Mouse (Mus musculus): ENCODE results near the gene Arid1a.

Arid1a gene

GRCm38 (mm10) chr4:133730122-133730521 lies 26.4 kb downstream of the Arid1a start:
- DNase-seq (ENCODE audit: low spot score): no peak

- peak; percentile 50 for DNase-seq (ENCODE audit: low spot score)
These were observed 27.0 kb downstream of the Arid1a start for GRCm38 (mm10) chr4:133729541-133730093.

GRCm38 (mm10) chr4:133729007-133729406 lies 27.6 kb downstream of the Arid1a start:
- no peak for DNase-seq (ENCODE audit: low spot score)

DNA sequence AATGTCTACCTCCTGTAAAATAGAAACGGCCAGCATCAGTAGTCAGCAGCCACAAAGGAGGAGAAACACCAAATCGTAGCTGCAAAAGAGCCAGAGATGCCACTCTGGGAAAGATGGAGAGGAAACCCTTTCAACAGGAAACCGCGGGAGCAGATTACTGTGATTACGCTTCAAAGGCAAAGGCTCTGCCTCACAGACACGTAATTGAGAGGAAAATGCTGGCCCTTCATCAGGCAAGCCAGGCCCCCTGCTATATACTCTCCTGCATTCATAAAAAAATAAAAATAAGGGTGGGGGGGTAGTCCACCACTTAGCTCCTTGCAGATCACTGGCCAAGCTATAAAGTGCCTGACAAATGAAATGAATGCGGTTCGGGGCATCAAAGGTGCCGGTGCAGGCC lies 28.3 kb downstream of the Arid1a start:
- no peak for DNase-seq (ENCODE audit: low spot score)

DNA sequence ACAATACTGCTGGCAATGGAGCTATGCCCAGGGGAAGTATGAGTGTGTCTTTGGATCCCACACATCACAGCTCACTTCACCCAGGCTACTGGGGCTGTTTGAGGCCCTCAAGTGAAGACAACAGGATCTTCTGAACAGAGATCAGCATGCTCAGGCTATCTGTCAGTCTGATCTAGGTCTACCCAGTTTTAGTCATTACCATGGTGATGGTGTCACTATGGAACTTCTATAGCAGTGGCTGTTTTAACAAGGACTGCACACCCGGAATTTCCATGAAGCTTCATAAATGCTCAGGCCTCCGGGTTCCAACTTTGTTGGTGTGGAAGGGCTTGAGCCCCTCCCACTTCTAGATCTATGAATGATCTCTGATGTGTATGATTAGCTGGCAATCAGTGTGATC lies 30.9 kb downstream of the Arid1a start:
- DNase-seq (ENCODE audit: low spot score): no peak

- no peak for DNase-seq (ENCODE audit: low spot score)
These were observed 36.8 kb downstream of the Arid1a start for GRCm38 (mm10) chr4:133719791-133720190.

GRCm38 (mm10) chr4:133712755-133713154 lies 43.8 kb downstream of the Arid1a start:
- no peak for DNase-seq (ENCODE audit: low spot score)

GRCm38 (mm10) chr4:133711307-133712076 lies 45.1 kb downstream of the Arid1a start:
- DNase-seq (ENCODE audit: low spot score): no peak

DNA sequence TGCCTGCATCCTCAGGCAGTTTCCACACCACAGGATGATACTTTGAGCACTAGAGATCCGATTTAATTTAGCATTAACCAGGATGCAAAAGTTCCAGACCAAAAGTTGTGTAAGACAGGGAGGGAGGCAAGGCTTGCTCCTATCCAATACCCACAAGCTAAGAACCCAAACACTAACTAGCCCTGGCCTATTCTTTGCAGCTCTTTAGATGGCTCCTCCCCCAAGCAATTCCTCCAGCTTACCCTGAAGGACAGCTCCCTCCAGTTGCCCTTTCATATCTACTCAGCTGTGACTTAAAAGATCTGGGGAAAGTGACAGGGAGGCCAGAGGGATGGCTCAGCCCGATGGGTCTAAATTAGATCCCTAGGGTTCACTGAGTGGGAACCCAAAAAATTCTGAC lies 47.2 kb downstream of the Arid1a start:
- no peak for DNase-seq (ENCODE audit: low spot score)

DNA sequence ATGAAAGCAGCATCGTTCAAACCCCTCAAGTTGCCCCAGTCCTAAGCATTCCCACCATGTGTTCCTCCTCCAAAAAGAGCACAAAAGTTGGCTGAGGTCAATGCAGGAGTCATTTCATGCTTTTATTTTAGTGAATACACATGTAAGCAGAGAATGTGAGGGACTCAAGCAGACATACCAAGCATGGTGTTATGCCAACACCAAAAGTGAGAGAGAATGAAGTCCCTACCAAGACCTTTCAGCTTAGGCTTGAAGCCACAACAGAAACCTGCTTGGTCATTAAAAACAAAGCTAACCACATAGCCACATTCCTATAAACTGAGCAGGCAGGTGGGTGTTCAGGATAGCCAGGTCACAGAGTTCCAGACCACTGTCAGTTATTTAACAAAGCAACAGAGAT lies 49.1 kb downstream of the Arid1a start:
- no peak for DNase-seq (ENCODE audit: low spot score)

GRCm38 (mm10) chr4:133706956-133707355 lies 49.6 kb downstream of the Arid1a start:
- DNase-seq (ENCODE audit: low spot score): peak; percentile 45

DNA sequence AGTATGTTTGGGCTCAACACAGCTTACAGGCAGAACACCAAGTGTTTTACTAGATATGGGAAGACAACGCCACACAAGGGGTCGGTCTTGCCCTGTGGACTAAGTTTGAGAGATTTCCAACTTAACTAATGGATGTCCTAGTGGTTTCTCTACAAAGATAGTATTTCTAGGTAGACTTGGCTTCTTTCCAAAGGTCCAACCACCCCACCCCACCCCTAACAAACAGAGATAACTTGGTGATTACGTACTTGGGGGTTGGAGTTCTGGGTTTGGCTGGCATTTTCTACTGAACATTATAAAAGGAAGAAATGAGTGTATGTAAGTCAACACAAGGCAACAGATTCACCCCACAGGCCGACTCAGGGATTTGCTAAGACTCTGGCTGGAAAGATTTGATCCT lies 51.5 kb downstream of the Arid1a start:
- no peak for DNase-seq (ENCODE audit: low spot score)

DNA sequence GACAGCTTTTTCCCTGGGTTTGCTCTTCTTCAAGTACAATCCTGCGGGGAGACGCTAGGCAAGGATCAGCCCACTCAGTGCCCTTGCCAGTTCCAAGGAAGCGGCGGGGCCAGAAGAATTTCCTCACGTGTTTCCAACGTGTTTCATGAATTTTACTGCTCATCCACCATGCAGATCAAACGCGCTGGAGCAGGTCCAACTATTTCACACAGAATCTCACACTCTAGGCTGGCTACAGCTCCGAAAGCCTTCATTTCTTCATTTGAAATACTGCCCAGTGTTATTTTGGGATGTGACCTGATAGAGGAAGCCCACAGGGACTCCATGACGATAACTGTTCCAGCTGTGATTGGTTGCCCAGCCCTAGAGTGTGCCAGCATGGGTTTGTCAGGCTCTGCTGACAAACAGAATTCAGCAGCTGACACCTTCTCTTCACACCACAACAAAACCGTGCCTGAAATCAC lies 55.6 kb downstream of the Arid1a start:
- DNase-seq (ENCODE audit: low spot score): peak; percentile 38

- no peak for DNase-seq (ENCODE audit: low spot score)
These were observed 61.2 kb downstream of the Arid1a start for GRCm38 (mm10) chr4:133695363-133695762.

- DNase-seq (ENCODE audit: low spot score): no peak
These were observed 66.3 kb downstream of the Arid1a start for GRCm38 (mm10) chr4:133690252-133690651.

GRCm38 (mm10) chr4:133688417-133689067 lies 68.0 kb downstream of the Arid1a start:
- no peak for DNase-seq (ENCODE audit: low spot score)

GRCm38 (mm10) chr4:133687126-133687525 lies 69.4 kb downstream of the Arid1a start:
- no peak for DNase-seq (ENCODE audit: low spot score)

DNA sequence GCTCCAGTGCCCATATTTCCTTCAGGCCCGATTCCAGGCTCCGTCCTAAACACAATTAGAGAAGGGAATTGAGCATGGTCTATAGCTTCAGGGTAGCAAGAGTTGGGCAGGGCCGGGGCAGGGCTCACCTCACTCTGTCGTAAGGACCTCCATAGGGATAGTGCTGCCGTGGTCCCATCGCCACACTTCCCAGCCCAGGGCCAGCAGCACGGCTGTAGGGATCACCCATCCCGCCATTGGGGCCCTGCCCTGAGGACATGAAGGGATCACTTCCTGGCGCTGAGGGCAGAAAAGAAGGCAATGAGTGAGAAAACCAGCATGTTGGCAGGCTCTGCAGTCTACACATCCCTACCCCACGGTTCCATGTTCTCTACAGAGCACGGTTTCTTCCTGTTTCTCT lies 70.1 kb downstream of the Arid1a start:
- no peak for DNase-seq (ENCODE audit: low spot score)

- DNase-seq (ENCODE audit: low spot score): no peak
These were observed 76.3 kb downstream of the Arid1a start for GRCm38 (mm10) chr4:133680206-133680786.

GRCm38 (mm10) chr4:133679629-133680028 lies 76.9 kb downstream of the Arid1a start:
- no peak for DNase-seq (ENCODE audit: low spot score)

DNA sequence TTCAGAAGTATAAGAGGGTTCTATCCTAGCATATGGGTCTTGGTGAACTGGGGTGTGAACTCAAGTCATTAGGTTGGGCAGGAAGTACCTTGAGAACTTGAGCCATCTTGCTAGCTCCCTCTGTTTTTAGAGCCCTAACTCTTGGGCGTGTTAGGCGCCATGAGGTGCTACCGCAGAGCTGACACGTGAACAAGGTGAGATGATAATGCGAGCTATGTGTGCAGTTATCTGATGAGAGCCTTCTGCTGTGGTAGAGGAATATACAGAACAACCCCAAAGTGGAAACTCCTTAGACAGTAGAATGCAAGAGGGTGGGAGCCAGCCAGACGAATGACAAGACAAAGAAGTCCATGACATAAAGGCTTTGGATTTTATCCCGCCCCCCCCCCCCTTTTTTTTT lies 79.3 kb downstream of the Arid1a start:
- DNase-seq (ENCODE audit: low spot score): no peak

- DNase-seq (ENCODE audit: low spot score): no peak
These were observed 80.4 kb downstream of the Arid1a start for GRCm38 (mm10) chr4:133676189-133676588.

DNA sequence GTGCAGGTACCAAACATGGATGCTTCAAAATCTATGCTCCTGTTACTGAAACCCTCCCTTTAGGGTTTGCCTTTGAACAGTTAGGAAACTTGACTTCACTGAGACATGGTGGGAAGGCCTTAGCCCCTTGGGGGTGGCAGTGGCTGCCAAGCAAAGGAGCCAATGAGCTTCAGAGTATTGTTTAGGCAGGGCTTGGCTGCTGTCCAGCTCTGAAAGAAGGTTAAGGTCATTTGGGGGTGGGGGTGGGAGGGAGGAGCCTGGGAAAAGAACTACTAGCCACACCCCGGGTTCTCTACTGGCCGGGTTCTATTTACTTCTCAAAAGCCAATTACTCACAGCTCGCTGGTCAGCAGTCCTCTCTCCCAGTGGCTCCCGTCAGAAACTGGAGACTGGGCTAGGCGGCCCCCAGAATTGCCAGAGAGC lies 81.0 kb downstream of the Arid1a start:
- no peak for DNase-seq (ENCODE audit: low spot score)

Data from urinary bladder, postnatal 25 days (tissue).